Mouse (Mus musculus) stomach, embryonic 14.5 days (tissue): ENCODE measurements around the gene Tiam1. TPM values are rescaled to one million over a fixed set of nuclear protein-coding genes. Genes with fewer than 3 reads are reported as not detected.

Experiments used
- ATAC-seq: fragments of 200-750 bp; cut with Nextera tagmentation; 2 replicates; pipeline ENCODE4 v1.8.0; 2017; ENCODE audit warnings: low read depth, moderate TSS enrichment; ENCODE audit not compliant: insufficient number of reproducible peaks, insufficient read depth, low FRiP score
- H3K27ac ChIP-seq: fragments of 300-500 bp; sonication (generic); 2 replicates; pipeline ENCODE4 v1.5.1; 2014; ENCODE audit warnings: mild to moderate bottlenecking, low read length, moderate library complexity, mixed read lengths
- H3K27me3 ChIP-seq: fragments of 300-500 bp; sonication (generic); 2 replicates; pipeline ENCODE4 v1.6.1; 2014; ENCODE audit warnings: low read length, control low read depth, mixed read lengths; ENCODE audit not compliant: control insufficient read depth, insufficient read depth
- H3K36me3 ChIP-seq: fragments of 300-500 bp; sonication (generic); 2 replicates; pipeline ENCODE4 v1.6.1; 2014; ENCODE audit warnings: mild to moderate bottlenecking, control low read depth, low read length, moderate library complexity, mixed read lengths; ENCODE audit not compliant: control insufficient read depth, insufficient read depth
- H3K4me1 ChIP-seq: fragments of 300-500 bp; sonication (generic); 2 replicates; pipeline ENCODE4 v1.6.1; 2014; ENCODE audit warnings: low read length, control low read depth, mixed read lengths; ENCODE audit not compliant: control insufficient read depth, insufficient read depth
- H3K4me2 ChIP-seq: fragments of 300-500 bp; sonication (generic); replicated peaks from 2 replicates; pipeline ENCODE4 v1.6.1; 2014; ENCODE audit warnings: low read depth, low read length, control low read depth
- H3K4me3 ChIP-seq: fragments of 300-500 bp; sonication (generic); 2 replicates; pipeline ENCODE4 v1.5.1; 2014; ENCODE audit warnings: low read depth, low read length, control low read depth
- H3K9ac ChIP-seq: fragments of 300-500 bp; sonication (generic); replicated peaks from 2 replicates; pipeline ENCODE4 v1.6.1; 2014; ENCODE audit warnings: low read depth, mild to moderate bottlenecking, control low read depth, low read length, moderate library complexity, mixed read lengths
- H3K9me3 ChIP-seq: fragments of 300-500 bp; sonication (generic); 2 replicates; pipeline ENCODE4 v1.6.1; 2016; ENCODE audit warnings: low read depth, low read length, control low read depth; ENCODE audit not compliant: control insufficient read depth
- WGBS: fragments of 180-500 bp; shearing (Covaris S2); extraction: QIAGEN DNeasy Blood & Tissue Kit; methylation state at CpG from one replicate; pipeline ENCODE4 v1.1.7; 2014; 5-methylcytosine and 5-hydroxymethylcytosine counted together
- polyA plus RNA-seq: library from polyadenylated mRNA; unstranded; fragments of >200 nt; fragmentation: Nextera tagmentation; extraction: Ambion mirVana; gene quantifications from 2 replicates; pipeline ENCODE4 v1.2.1, GENCODE M21; 2014

The Tiam1 gene
- polyA plus RNA-seq, 1 experiment from 2014 or later = 38.4 TPM

DNA sequence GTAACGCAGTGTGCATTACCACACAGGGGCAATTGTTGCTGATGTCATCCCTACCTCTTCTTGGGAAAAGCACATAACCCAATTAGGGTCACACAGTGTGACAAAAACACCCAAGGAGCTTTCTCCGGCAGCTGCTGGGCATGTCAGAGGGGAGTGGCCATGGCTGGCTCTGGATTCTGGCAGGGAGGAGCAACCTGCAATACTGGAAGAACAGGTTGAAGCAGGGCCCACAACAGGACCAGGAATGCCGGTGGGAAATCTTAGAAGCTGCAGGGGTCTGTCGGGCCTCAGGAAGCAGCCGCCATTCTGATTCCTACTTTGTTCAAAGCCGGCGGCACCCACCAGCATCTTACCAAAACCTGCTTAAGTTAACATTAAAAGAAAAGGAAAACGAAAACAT lies 189.0 kb downstream of the Tiam1 start:
- Histone ChIP-seq H3K9ac (no peak overlapping the region), H3K4me1 (peaks cover 17% of the 10 kb centered on the region; the same call in 1 of the 2 replicates), H3K27me3 (no peaks in the 10 kb centered on the region), H3K36me3 (no peaks in the 10 kb centered on the region), H3K9me3 (no peaks in the 10 kb centered on the region), H3K4me3 (no peak overlapping the region), H3K4me2 (no peak overlapping the region), H3K27ac (peak overlapping the region; percentile 48; the same call in 1 of the 2 replicates)
- ATAC-seq = peak; percentile 84
- WGBS = 55% methylated on average over 8 of the region's 8 CpGs

DNA sequence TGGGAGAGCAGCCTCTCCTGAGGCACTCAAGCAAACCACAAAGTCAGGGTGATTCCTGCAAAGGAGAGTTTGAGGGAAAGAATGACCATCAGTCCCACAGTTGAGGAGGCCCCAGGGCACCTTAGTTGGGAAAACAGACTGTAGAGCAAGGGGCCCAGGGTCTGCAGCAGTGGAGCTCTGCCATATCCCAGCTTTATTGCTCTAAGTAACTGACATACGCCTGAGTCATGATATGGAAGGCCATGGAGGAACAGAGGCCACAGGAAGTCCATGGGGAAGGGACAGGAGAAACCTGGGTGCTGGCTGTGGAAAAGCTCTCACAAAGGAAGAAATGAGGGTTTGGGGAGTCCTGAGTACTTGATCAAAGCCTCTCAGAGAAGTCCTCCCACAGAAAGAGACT lies 189.5 kb downstream of the Tiam1 start:
- H3K9ac ChIP-seq = no peak overlapping the region
- no peaks in the 10 kb centered on the region for H3K36me3 ChIP-seq
- no peak for ATAC-seq
- no peaks in the 10 kb centered on the region for H3K27me3 ChIP-seq
- 89% methylated on average over 1 of the region's 1 CpGs for WGBS
- no peak overlapping the region for H3K4me3 ChIP-seq
- H3K27ac ChIP-seq = peak overlapping the region; percentile 48; the same call in 1 of the 2 replicates
- no peak overlapping the region for H3K4me2 ChIP-seq
- H3K4me1 ChIP-seq = 0 out of 2 replicates have a peak, but pooled peaks cover 12% of the 10 kb centered on the region
- H3K9me3 ChIP-seq = no peaks in the 10 kb centered on the region

DNA sequence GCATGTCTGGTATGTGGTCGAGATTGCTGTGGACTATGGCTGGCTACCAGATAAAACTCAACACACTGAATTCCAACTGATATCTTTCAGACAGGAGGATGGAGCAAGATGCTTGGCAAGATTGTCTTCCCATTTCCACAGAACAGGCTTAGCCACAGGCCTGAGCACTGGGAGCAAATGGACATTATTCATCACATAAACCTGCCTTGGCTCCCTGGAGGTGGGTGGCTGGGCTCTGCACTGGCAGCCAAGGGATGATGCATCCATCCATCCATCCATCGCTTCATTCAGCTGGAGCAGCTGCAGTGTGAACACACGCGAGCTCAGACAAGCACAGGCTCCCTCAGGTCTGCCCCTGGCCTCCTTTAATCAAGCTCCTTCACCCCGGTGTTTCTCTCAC lies 190.7 kb downstream of the Tiam1 start:
- H3K27ac ChIP-seq = no peak overlapping the region
- 77% methylated on average over 5 of the region's 5 CpGs for WGBS
- no peak for ATAC-seq
- no peak overlapping the region for H3K4me2 ChIP-seq
- H3K27me3 ChIP-seq = no peaks in the 10 kb centered on the region
- H3K4me1 ChIP-seq = 0 out of 2 replicates have a peak, but pooled peaks cover 9% of the 10 kb centered on the region
- H3K9ac ChIP-seq = no peak overlapping the region
- H3K9me3 ChIP-seq = no peaks in the 10 kb centered on the region
- no peaks in the 10 kb centered on the region for H3K36me3 ChIP-seq
- no peak overlapping the region for H3K4me3 ChIP-seq

DNA sequence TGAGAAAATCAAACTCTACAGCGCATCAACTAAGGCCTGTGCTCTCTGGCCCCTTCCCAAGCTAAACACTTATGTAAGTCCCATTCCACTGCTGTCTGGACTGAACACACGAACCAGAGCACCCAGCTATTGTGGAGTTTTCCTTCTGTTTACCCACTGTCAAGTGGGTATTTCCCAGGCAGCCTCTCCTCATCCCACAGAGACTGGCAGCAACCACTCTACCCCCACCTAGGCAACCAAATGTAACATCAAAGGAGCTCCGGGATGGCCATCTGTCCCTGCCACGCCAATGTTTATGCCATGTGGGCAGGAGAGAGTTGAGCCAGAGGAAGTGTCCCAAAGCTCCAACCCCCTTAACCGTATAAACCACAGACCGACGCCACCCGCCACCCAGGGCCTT lies 192.8 kb downstream of the Tiam1 start:
- Histone ChIP-seq H3K27me3 (no peaks in the 10 kb centered on the region), H3K27ac (no peak overlapping the region), H3K36me3 (no peaks in the 10 kb centered on the region), H3K4me3 (no peak overlapping the region), H3K4me2 (no peak overlapping the region), H3K9ac (no peak overlapping the region), H3K4me1 (0 out of 2 replicates have a peak, but pooled peaks cover 9% of the 10 kb centered on the region), H3K9me3 (no peaks in the 10 kb centered on the region)
- no peak for ATAC-seq
- 54% methylated on average over 8 of the region's 8 CpGs for WGBS

DNA sequence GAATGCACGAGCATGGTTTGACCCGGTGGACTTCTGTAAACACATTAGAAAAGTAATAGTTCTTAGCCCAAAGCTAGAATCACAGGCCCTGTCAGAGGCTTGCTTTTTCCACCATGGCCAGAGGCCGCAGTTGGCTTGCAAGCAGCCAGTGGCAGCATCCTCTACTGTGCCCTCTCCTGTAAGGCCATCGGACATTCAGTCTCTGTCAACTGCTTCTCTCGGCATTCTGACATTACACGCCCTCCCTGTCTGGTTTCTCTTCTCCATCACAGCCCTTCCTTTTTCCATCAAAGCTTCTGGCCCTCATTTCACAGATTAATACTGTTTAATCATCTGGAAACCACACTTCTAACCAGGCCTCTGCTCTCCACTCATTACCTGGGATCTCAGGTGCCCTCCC lies 193.3 kb downstream of the Tiam1 start:
- WGBS = 64% methylated on average over 6 of the region's 6 CpGs
- ATAC-seq = no peak
- Histone ChIP-seq H3K36me3 (no peaks in the 10 kb centered on the region), H3K27me3 (no peaks in the 10 kb centered on the region), H3K27ac (no peak overlapping the region), H3K4me3 (no peak overlapping the region), H3K4me1 (0 out of 2 replicates have a peak, but pooled peaks cover 12% of the 10 kb centered on the region), H3K4me2 (no peak overlapping the region), H3K9ac (no peak overlapping the region), H3K9me3 (no peaks in the 10 kb centered on the region)

DNA sequence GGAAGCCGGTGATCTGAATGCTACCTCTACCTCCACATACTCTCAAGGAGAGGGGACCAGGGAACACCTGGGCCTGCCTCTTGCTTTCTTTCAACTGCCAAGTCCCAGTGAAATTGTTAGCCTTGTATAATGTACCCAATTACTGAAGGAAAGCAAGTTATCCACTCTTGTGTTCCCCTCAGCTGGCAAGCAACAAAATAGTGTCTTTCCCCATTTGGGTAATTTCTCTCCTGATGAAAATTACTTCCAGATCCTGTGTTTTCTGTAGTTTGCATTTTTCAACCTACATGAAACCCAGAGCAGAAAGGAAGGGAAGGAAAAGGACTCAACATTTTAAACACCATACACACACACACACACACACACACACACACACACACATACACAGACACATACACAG lies 195.5 kb downstream of the Tiam1 start:
- Histone ChIP-seq H3K36me3 (no peaks in the 10 kb centered on the region), H3K4me3 (no peak overlapping the region), H3K27me3 (no peaks in the 10 kb centered on the region), H3K4me2 (no peak overlapping the region), H3K9ac (no peak overlapping the region), H3K27ac (no peak overlapping the region), H3K9me3 (no peaks in the 10 kb centered on the region), H3K4me1 (peaks cover 19% of the 10 kb centered on the region)
- no peak for ATAC-seq
- 100% methylated on average over 1 of the region's 1 CpGs for WGBS

DNA sequence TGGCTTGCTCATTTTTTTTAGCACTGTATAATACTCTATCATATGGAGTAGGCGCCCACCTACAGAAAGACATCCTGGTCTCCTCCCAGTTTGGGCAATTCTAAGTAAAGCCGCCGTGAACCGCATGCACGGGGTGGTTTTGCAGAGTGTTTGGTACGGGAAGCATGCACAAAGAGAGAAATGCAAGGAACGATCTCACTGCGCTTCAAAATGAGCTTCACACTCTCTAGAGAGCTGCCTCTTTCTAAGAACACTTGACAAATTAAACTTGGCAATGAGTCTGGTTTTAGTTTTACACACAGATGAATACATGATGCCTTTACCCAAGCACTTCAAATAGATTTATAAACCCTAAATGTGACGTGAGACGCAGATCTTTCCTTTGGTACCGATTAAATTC lies 196.8 kb downstream of the Tiam1 start:
- Histone ChIP-seq H3K27me3 (no peaks in the 10 kb centered on the region), H3K27ac (no peak overlapping the region), H3K4me3 (no peak overlapping the region), H3K4me2 (no peak overlapping the region), H3K9ac (no peak overlapping the region), H3K4me1 (peaks cover 19% of the 10 kb centered on the region), H3K36me3 (no peaks in the 10 kb centered on the region), H3K9me3 (no peaks in the 10 kb centered on the region)
- WGBS = 89% methylated on average over 11 of the region's 11 CpGs
- ATAC-seq = no peak

DNA sequence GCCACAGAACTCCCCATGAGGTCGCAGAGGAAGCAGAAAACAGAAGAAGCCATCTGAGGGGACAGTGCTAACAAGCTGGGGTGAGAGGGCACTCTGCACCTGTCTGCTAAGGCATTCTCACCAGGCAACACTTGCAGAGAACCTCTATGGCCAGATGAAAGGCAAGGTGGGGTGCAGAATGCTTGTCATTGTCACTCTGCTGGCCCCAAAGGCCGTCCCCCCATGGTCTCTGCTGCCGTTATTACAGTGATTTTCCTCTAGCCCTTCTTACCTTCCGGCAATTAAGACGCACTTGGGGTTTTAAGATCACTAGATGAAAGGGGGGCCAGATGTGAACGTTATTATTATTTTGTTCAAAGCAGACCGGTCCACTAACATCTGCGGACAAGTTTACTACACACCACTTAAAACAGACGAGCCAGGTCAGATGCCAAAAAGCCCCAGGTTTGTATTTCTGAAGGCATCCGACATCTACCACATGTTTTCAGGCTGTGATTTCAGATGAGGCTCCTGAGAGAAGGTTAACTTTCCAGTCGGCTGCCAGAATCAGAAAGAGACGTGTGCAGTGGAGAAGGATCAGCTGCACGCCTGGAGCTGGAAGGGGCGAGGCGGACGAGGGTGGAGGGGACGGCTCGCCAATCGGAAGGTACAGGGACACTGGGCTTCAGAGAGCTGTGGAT lies 198.8 kb downstream of the Tiam1 start:
- WGBS = 35% methylated on average over 19 of the region's 19 CpGs

DNA sequence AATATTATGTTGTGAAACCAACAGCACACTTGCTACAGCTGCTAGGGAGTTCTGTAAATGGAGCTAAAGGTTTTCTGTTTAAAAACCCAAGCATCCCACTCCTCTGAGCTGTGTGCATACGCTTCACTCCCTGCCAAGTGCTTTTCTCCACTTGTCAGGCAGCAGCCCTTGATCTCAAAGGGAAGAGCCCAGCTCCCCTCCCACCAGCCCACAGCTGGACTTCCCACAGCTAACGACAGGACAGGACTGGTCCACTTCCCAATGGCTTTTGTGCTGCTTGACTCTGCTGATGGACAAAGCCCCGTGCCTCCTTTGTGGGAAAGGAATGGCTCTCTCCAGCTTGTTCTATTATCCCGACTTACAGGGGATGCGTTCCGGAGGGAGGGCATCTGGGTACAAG lies 199.5 kb downstream of the Tiam1 start:
- H3K9ac ChIP-seq = no peak overlapping the region
- H3K4me1 ChIP-seq = peaks cover 14% of the 10 kb centered on the region
- H3K9me3 ChIP-seq = peaks cover 5% of the 10 kb centered on the region; the same call in 1 of the 2 replicates
- no peak overlapping the region for H3K4me2 ChIP-seq
- 46% methylated on average over 6 of the region's 6 CpGs for WGBS
- no peaks in the 10 kb centered on the region for H3K27me3 ChIP-seq
- H3K4me3 ChIP-seq = no peak overlapping the region
- ATAC-seq = no peak
- H3K36me3 ChIP-seq = no peaks in the 10 kb centered on the region
- no peak overlapping the region for H3K27ac ChIP-seq

More for the DNA sequence above, 198.8 kb downstream of the Tiam1 start:
- Histone ChIP-seq H3K4me3 (no peak overlapping the region), H3K9ac (no peak overlapping the region), H3K9me3 (peaks cover 5% of the 10 kb centered on the region; the same call in 1 of the 2 replicates), H3K4me1 (peaks cover 14% of the 10 kb centered on the region), H3K27me3 (no peaks in the 10 kb centered on the region), H3K27ac (no peak overlapping the region), H3K36me3 (no peaks in the 10 kb centered on the region), H3K4me2 (no peak overlapping the region)
- ATAC-seq = no peak; the same call in 1 of the 2 replicates
